Mouse (Mus musculus): ENCODE measurements at regions not wholly inside any gene's neighbourhood (a gene's known extent, or its start where the extent isn't known, plus 50 kb on each side); places are given as distances from the start of the nearest gene placed in this dataset.
"Not testable (repeated sequence)": the region's sequence is repeated elsewhere in the genome, so short reads cannot be mapped to it uniquely, and the experiment has no call there.

DNA sequence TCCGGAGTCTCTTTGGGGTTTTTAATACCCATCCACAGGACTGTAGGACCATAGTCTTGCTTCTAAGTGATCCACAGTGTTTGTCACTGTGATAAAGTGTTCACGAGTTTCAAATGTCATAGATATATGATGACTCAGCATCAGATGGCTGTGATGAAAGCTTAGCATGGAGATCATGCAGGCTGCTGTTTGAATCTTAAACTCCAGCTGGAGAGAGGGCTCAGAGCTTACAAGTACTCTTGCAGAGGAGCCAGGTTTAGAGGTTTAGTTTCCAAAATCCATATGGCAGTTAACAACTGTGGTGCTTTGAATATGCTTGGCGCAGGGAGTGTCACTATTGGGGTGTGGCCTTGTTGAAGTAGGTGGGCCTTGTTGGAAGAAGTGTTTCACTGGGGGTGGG, 280.9 kb upstream of the Ubash3b start:
- in situ Hi-C loops (cut with MboI) = no loop called here

DNA sequence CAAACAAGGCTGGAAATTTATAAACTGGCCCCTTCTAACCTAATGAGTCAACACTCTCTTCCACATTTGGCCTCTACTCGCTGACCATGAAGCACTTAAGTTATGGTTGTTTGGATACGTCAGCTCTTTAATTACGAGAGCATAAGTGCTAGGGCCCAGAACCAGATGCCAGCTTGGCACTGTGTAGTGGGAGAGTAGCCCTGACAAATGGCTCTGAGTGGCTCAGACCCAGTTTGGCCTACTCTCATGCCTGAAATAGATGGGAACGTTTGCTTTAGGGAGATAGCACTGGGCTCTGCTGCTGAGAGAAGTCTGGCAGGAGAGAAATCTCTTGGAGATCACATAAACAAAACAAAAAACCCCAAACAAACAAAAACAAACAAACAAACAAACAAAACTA, 278.5 kb upstream of the Ubash3b start:
- in situ Hi-C loops (cut with MboI) = no loop called here

GRCm38 (mm10) chr9:41438141-41438540, 276.6 kb upstream of the Ubash3b start:
- in situ Hi-C loops (cut with MboI) = no loop called here

DNA sequence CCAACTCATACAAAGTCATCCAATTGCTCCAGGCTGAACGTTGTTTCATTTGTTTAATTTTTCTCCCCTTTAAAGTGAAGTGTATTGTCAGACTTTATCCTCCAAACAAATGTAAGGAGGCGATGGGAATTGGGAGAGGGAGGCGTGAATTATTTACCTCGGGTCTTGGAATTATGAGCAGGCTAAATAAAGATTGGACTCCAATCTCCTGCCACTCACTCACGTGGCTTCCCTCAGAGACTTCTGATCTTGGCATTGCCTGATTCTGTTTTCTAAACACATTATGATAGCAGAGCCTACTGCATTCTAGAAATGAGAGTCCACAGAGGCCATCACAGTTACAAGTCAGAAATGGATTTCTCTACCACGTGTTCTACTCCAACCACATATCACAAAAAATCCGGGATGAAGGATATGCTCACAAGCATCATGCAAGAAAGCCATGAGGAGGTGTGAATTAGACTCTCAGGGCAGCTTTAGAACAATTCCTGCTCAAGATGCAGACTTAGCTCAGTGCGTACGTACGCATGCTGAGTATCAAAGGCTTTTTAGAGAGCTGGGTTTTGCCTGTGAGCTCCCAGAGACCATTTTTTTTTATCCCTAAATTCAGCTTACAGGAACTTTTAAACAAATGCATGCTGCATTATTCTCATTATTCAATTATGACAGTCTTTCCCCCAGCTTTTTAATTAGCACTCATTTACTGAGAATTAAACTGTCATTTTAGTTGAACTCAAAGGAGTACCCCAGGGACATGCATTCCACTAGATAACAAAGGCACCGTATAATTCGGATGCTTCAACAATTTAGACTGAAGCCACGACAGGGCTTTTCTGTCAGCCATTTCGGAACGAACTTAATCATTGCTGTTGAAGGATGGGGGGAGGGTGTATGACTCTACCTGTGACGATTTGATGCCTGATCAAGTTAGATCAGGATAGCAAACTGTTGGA, 269.2 kb upstream of the Ubash3b start:
- in situ Hi-C loops (cut with MboI) = no loop called here

- in situ Hi-C loops (cut with MboI) = no loop called here
Observed at GRCm38 (mm10) chr9:41429711-41430390, 268.4 kb upstream of the Ubash3b start.

DNA sequence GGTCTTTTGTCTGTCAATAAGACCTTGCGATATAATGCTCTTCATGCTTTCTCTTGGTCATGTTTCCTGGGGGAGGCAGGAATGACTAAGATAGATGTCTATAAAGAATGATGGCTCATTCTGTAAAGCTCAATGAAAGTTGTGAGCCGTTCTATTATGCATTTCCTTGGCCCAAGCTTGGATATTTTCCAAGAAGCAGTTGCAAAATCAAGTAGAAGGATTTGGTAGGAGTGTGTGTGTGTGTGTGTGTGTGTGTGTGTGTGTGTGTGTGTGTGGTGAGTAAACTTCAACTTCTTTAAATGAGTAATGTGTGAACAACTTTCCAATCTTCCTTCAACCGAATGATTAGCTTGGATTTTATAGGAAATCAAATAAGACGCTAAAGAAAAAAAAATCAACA, 267.7 kb upstream of the Ubash3b start:
- in situ Hi-C loops (cut with MboI) = no loop called here

GRCm38 (mm10) chr9:41426698-41427097, 265.2 kb upstream of the Ubash3b start:
- in situ Hi-C loops (cut with MboI) = no loop called here

DNA sequence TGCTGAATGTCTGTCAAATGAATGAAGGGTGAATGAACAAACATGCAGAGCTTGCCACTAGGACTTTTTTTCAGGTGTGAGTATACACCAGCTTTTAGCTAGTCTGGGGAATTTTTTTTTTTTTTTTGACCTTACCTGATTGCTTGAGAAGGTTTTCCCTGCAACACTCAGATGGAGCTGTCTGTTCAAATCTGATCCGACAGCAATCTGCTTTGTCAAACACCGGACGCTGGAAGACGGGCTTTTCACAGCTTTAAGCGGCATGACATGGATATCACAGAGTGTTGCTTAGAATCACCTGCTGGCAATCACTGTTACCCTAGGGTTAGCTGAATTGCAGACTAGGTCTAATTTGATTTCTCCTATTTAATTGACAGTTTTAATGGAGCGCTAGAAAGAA, 263.7 kb upstream of the Ubash3b start:
- in situ Hi-C loops (cut with MboI) = no loop called here

- in situ Hi-C loops (cut with MboI) = no loop called here
Observed at GRCm38 (mm10) chr9:41413791-41414190, 252.3 kb upstream of the Ubash3b start.

DNA sequence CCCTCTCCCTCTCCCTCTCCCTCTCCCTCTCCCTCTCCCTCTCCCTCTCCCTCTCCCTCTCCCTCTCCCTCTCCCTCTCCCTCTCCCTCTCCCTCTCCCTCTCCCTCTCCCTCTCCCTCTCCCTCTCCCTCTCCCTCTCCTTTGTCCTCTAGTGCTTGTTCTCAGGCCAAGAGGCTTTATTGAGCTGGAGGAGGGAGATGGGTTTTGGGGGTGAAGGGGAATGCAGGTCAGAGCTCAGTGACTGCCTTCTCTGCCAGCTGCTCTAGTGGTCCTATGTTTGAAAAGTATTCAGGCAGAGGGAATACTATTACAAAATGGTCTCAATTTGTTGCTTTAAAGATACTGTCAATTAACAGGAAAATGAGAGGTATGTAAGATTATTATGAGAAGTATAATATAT, 251.6 kb upstream of the Ubash3b start:
- in situ Hi-C loops (cut with MboI) = not testable (repeated sequence)

- in situ Hi-C loops (cut with MboI) = no loop called here
Observed at GRCm38 (mm10) chr9:41412174-41412757, 250.8 kb upstream of the Ubash3b start.

- in situ Hi-C loops (cut with MboI) = no loop called here
Observed at GRCm38 (mm10) chr9:41408301-41408700, 246.8 kb upstream of the Ubash3b start.

- in situ Hi-C loops (cut with MboI) = no loop called here
Observed at GRCm38 (mm10) chr9:41407078-41407477, 245.6 kb upstream of the Ubash3b start.

DNA sequence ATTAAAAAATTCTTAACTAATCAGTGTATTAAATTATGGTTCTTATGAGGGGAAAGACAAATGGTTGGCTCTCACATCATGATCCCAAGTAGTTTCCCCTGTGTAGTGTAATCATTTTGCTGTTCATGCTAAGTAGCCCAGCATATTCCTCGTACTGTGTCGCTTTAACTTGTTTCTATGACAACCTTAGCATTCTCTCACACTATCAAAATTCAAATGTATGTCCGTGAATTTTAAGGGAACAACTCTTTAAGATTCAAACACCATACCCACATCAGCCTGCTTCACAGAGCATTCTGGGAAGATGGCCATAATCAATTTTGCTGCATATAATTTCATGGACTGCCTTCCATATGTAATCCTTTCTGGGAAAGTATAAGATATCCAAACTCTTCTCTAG, 241.4 kb upstream of the Ubash3b start:
- in situ Hi-C loops (cut with MboI) = no loop called here

DNA sequence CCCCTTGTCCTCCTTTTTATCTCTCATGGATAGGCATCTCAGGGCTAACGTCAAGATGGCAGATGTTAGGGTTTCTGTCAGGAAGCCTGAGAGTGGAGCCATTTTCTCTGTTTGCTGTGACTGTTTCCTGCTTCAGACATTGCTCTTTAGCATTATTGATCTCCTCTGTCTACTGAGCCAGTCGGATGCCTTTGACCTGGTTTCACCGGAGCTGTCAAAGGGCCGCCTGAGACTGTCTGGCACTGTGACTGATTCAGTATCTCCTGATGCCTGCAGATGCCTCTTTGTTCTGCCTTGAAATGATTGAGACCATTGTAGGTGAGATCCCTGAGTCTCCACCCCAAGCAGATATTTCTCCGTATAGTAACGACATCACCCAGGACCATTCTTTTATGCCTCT, 239.5 kb upstream of the Ubash3b start:
- in situ Hi-C loops (cut with MboI) = no loop called here

DNA sequence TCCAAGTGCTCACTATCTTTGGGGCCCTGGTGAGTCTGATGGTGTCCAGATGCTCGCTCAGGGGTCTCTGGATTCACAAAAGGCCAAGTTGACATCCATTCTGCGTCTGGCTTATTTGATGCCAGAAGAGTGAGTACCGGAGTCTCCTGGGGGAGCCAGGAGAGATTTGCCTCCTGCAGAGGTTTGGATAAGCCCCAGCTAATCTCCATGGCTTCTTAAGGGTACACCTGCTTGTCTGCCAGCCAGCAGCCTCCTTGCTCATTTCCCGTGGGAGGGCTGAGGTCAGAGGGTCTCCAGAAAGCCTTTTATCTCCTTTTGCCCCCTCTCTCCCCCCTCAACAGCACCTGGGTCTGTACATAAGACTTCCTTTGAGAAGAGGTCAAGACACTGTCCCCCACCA, 234.0 kb upstream of the Ubash3b start:
- in situ Hi-C loops (cut with MboI) = no loop called here

DNA sequence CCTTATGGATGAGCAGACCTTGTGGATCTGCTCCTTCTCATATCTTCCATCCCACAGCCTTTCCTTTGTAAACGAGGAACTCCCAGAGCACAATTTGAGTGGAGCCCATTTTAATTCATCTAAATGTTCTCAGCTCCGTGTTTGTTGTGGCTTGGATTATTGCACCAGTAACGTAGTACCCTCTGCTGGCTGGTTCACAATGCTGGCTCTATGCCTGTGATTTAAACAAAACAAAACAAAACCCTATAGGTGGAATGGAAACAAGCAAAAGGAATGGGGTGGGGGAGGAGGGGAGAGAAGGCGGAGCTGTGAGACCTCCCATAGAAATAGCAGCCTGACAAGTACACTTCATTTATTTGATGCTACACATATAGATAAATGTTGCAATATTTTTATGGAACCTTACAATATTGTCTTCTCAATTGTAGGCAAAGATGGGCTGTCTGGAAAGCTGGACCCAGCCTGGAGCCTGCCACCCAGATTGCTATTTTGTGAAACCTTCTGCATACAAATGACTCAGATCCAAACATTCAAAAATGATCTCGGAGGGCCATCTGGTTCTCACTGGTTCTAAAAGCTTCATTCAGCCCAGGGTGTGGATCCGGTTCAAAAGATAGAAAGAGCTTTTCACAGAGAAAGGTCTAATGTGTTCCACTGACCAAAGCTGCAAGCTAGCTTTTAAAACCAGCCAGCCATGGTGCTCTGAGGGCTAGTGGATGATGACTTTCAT, 230.3 kb upstream of the Ubash3b start:
- in situ Hi-C loops (cut with MboI) = no loop called here

- in situ Hi-C loops (cut with MboI) = no loop called here
Observed at GRCm38 (mm10) chr9:41379283-41379682, 217.8 kb upstream of the Ubash3b start.

GRCm38 (mm10) chr9:41378627-41379231, 217.2 kb upstream of the Ubash3b start:
- in situ Hi-C loops (cut with MboI) = no loop called here

GRCm38 (mm10) chr9:41377701-41378626, 216.5 kb upstream of the Ubash3b start:
- in situ Hi-C loops (cut with MboI) = no loop called here
